Mouse (Mus musculus): ENCODE results near the gene Pnpla2.

- TF ChIP-seq POLR2A (IDR thresholded peaks at IDR 0.05; ENCODE audit: insufficient read depth, low read depth, low read length) (no peak), CTCF (IDR thresholded peaks at IDR 0.05; ENCODE audit: insufficient read depth, low read depth, low read length) (no peak)
Observed at GRCm38 (mm10) chr7:141474160-141474559, 19.2 kb downstream of the Pnpla2 start.
